Mouse (Mus musculus) kidney, postnatal 25 days (tissue): ENCODE data around the gene Drosha.
"Not testable (repeated sequence)": the region's sequence is repeated elsewhere in the genome, so short reads cannot be mapped to it uniquely, and the experiment has no call there.

Experiments
- DNase-seq, 2 experiments: peaks; one replicate each; pipeline ENCODE4 v3.0.0; 2021; ENCODE audit warnings: mixed read lengths in 2 of 2

Drosha gene

GRCm38 (mm10) chr15:12824197-12824952 lies at the start of gene Drosha, which contains the start of gene 6030458C11Rik:
TSS of gene Drosha (plus strand) at chr15:12824815.
TSS of gene 6030458C11Rik (minus strand) at chr15:12824649.
- peak; percentile 99 to 100 for DNase-seq

- DNase-seq, result no peak
Measured at GRCm38 (mm10) chr15:12781296-12781695, 43.3 kb upstream of the Drosha start.

GRCm38 (mm10) chr15:12781729-12782326 lies 42.8 kb upstream of the Drosha start:
- no peak for DNase-seq

- no peak for DNase-seq
Measured at GRCm38 (mm10) chr15:12788536-12788935, 36.1 kb upstream of the Drosha start.

GRCm38 (mm10) chr15:12789406-12789867 lies 35.2 kb upstream of the Drosha start:
- no peak for DNase-seq

GRCm38 (mm10) chr15:12794311-12794710 lies 30.3 kb upstream of the Drosha start:
- DNase-seq, result no peak

- peak in 1 of 2 experiments; percentile 85 for DNase-seq
Measured at GRCm38 (mm10) chr15:12795457-12795894, 29.1 kb upstream of the Drosha start.

- no peak for DNase-seq
Measured at GRCm38 (mm10) chr15:12795909-12796470, 28.6 kb upstream of the Drosha start.

GRCm38 (mm10) chr15:12798043-12798442 lies 26.6 kb upstream of the Drosha start:
- DNase-seq, result no peak

- DNase-seq, result no peak
Measured at GRCm38 (mm10) chr15:12800405-12801141, 24.0 kb upstream of the Drosha start.

GRCm38 (mm10) chr15:12801142-12801506 lies 23.5 kb upstream of the Drosha start:
- DNase-seq, result not testable (repeated sequence)

GRCm38 (mm10) chr15:12805071-12805470 lies 19.5 kb upstream of the Drosha start:
- no peak for DNase-seq

GRCm38 (mm10) chr15:12807088-12807487 lies 17.5 kb upstream of the Drosha start:
- DNase-seq, result no peak

- no peak for DNase-seq
Measured at GRCm38 (mm10) chr15:12809305-12809704, 15.3 kb upstream of the Drosha start.

GRCm38 (mm10) chr15:12812646-12813045 lies 12.0 kb upstream of the Drosha start:
- DNase-seq, result no peak

- DNase-seq, result no peak
Measured at GRCm38 (mm10) chr15:12817592-12817991, 7.0 kb upstream of the Drosha start.

GRCm38 (mm10) chr15:12822416-12823395 lies 1.9 kb upstream of the Drosha start:
- no peak for DNase-seq

- no peak for DNase-seq
Measured at GRCm38 (mm10) chr15:12823455-12824119, 1.0 kb upstream of the Drosha start.

- DNase-seq, result peak; percentile 35 to 58
Measured at GRCm38 (mm10) chr15:12824965-12825364, 350 bp downstream of the Drosha start.

GRCm38 (mm10) chr15:12825408-12825807 lies 793 bp downstream of the Drosha start:
- no peak for DNase-seq

- no peak for DNase-seq
Measured at GRCm38 (mm10) chr15:12829878-12830277, 5.3 kb downstream of the Drosha start.
